Mouse (Mus musculus) liver, adult 2 months (tissue): Measurements from ENCODE around the gene Gm45753. TPM values are rescaled to one million over a fixed set of nuclear protein-coding genes. Genes with fewer than 3 reads are reported as not detected.

ENCODE experiments used
- DNase-seq: peaks from one replicate; pipeline ENCODE4 v3.0.0-alpha.2; 2011; ENCODE audit warnings: low read depth, low spot score; ENCODE audit errors: extremely low read depth
- H3K27ac ChIP-seq: fragments of 200-500 bp; replicated peaks from 2 replicates; pipeline ENCODE4 v1.5.1; 2012; ENCODE audit warnings: low read depth, mild to moderate bottlenecking, control low read depth, inconsistent platforms, low read length; ENCODE audit not compliant: insufficient read depth
- H3K27me3 ChIP-seq: fragments of 200-500 bp; 2 replicates; pipeline ENCODE4 v1.6.1; 2012; ENCODE audit warnings: mild to moderate bottlenecking, moderate library complexity, low read length, inconsistent platforms; ENCODE audit not compliant: control insufficient read depth, insufficient read depth
- H3K36me3 ChIP-seq: fragments of 200-500 bp; 2 replicates; pipeline ENCODE4 v1.6.1; 2012; ENCODE audit warnings: low read length, inconsistent platforms; ENCODE audit not compliant: control insufficient read depth, insufficient read depth
- H3K4me1 ChIP-seq: fragments of 200-500 bp; 2 replicates; pipeline ENCODE4 v1.6.1; 2011; ENCODE audit warnings: low read length; ENCODE audit not compliant: control insufficient read depth, insufficient read depth
- H3K4me3 ChIP-seq: fragments of 200-500 bp; 2 replicates; pipeline ENCODE4 v1.5.1; 2011; ENCODE audit warnings: low read depth, mild to moderate bottlenecking, control low read depth, low read length, moderate library complexity; ENCODE audit not compliant: insufficient read depth
- H3K79me2 ChIP-seq: fragments of 200-500 bp; 2 replicates; pipeline ENCODE4 v1.6.1; 2012; ENCODE audit warnings: inconsistent platforms, mild to moderate bottlenecking, low read length, moderate library complexity; ENCODE audit not compliant: control insufficient read depth, insufficient read depth
- H3K9ac ChIP-seq: fragments of 200-500 bp; 2 replicates; pipeline ENCODE4 v1.6.1; 2012; ENCODE audit warnings: low read depth, mild to moderate bottlenecking, control low read depth, inconsistent platforms, low read length
- CTCF ChIP-seq: fragments of 200-500 bp; IDR thresholded peaks from 2 replicates; pipeline ENCODE4 v1.5.1; 2011; ENCODE audit warnings: low read depth, low read length, control low read depth
- POLR2A ChIP-seq: fragments of 200-500 bp; IDR thresholded peaks from 2 replicates; pipeline ENCODE4 v1.6.1; 2011; ENCODE audit warnings: low read length, control low read depth; ENCODE audit not compliant: insufficient read depth; ENCODE audit errors: extremely low read depth
- WGBS: fragments of 180-500 bp; shearing (Covaris S2); methylation state at CpG from one replicate; pipeline ENCODE4 v1.1.7; 2018; 5-methylcytosine and 5-hydroxymethylcytosine counted together
- polyA plus RNA-seq: library from polyadenylated mRNA; depleted of rRNA; stranded (reverse); fragments of >200 nt; gene quantifications from 2 replicates; pipeline ENCODE4 v1.2.3, GENCODE M21; 2012; rRNA removed
- total RNA-seq: library from RNA; depleted of rRNA; stranded (reverse); fragments of >200 nt; gene quantifications from 2 replicates; pipeline ENCODE4 v1.2.3, GENCODE M21; 2014; rRNA removed

Gm45753 gene
- total and polyA plus RNA-seq, 2 experiments, result 0.24 to 0.37 TPM

GRCm38 (mm10) chr8:45246307-45246706 lies 62.0 kb downstream of the Gm45753 start:
- no peak overlapping the region for H3K4me3 ChIP-seq
- DNase-seq, result no peak
- H3K36me3 ChIP-seq, result peaks cover 48% of the 10 kb centered on the region
- H3K4me1 ChIP-seq, result no peaks in the 10 kb centered on the region
- no peaks in the 10 kb centered on the region for H3K27me3 ChIP-seq
- H3K79me2 ChIP-seq, result no peaks in the 10 kb centered on the region
- TF ChIP-seq POLR2A, result no peak
- TF ChIP-seq CTCF, result no peak
- no peak overlapping the region for H3K27ac ChIP-seq
- 88% methylated on average over 7 of the region's 7 CpGs for WGBS
- H3K9ac ChIP-seq, result no peak overlapping the region

- Histone ChIP-seq H3K79me2 (no peaks in the 10 kb centered on the region), H3K4me1 (peaks cover 14% of the 10 kb centered on the region), H3K27ac (peak overlapping the region; percentile 95), H3K36me3 (peaks cover 14% of the 10 kb centered on the region), H3K27me3 (no peaks in the 10 kb centered on the region), H3K4me3 (no peak overlapping the region), H3K9ac (no peak overlapping the region)
- 25% methylated on average over 8 of the region's 8 CpGs for WGBS
- DNase-seq, result peak; percentile 98
- TF ChIP-seq POLR2A, result no peak
- TF ChIP-seq CTCF, result no peak
Measured at GRCm38 (mm10) chr8:45239363-45239762, 68.9 kb downstream of the Gm45753 start.

GRCm38 (mm10) chr8:45238282-45238681 lies 70.0 kb downstream of the Gm45753 start:
- no peak for TF ChIP-seq POLR2A
- TF ChIP-seq CTCF, result peak; percentile 31; the same call in 1 of the 2 replicates
- no peak overlapping the region for H3K4me3 ChIP-seq
- no peaks in the 10 kb centered on the region for H3K27me3 ChIP-seq
- DNase-seq, result peak; percentile 58
- WGBS, result 25% methylated on average over 3 of the region's 3 CpGs
- H3K27ac ChIP-seq, result peak overlapping the region; percentile 42
- H3K79me2 ChIP-seq, result no peaks in the 10 kb centered on the region
- no peak overlapping the region; the same call in 1 of the 2 replicates for H3K9ac ChIP-seq
- peaks cover 14% of the 10 kb centered on the region for H3K4me1 ChIP-seq
- peaks cover 14% of the 10 kb centered on the region for H3K36me3 ChIP-seq

- peaks cover 14% of the 10 kb centered on the region for H3K4me1 ChIP-seq
- no peak overlapping the region for H3K9ac ChIP-seq
- H3K4me3 ChIP-seq, result no peak overlapping the region
- WGBS, result 35% methylated on average over 14 of the region's 14 CpGs
- DNase-seq, result peak; percentile 48
- no peaks in the 10 kb centered on the region for H3K27me3 ChIP-seq
- no peak overlapping the region for H3K27ac ChIP-seq
- no peaks in the 10 kb centered on the region for H3K79me2 ChIP-seq
- TF ChIP-seq CTCF (peak; percentile 55), POLR2A (no peak)
- H3K36me3 ChIP-seq, result peaks cover 7% of the 10 kb centered on the region; the same call in 1 of the 2 replicates
Measured at GRCm38 (mm10) chr8:45236164-45236912, 71.9 kb downstream of the Gm45753 start.

GRCm38 (mm10) chr8:45235228-45235627 lies 73.0 kb downstream of the Gm45753 start:
- Histone ChIP-seq H3K79me2 (no peaks in the 10 kb centered on the region), H3K27ac (no peak overlapping the region), H3K27me3 (no peaks in the 10 kb centered on the region), H3K36me3 (no peaks in the 10 kb centered on the region), H3K4me1 (peaks cover 8% of the 10 kb centered on the region), H3K4me3 (no peak overlapping the region), H3K9ac (no peak overlapping the region)
- TF ChIP-seq CTCF (no peak), POLR2A (no peak)
- no peak for DNase-seq
- 86% methylated on average over 6 of the region's 6 CpGs for WGBS

- no peak overlapping the region for H3K27ac ChIP-seq
- no peak overlapping the region for H3K9ac ChIP-seq
- no peaks in the 10 kb centered on the region for H3K27me3 ChIP-seq
- no peaks in the 10 kb centered on the region for H3K36me3 ChIP-seq
- 78% methylated on average over 3 of the region's 3 CpGs for WGBS
- H3K4me3 ChIP-seq, result no peak overlapping the region
- no peaks in the 10 kb centered on the region for H3K79me2 ChIP-seq
- H3K4me1 ChIP-seq, result no peaks in the 10 kb centered on the region
- no peak for DNase-seq
- no peak for TF ChIP-seq CTCF
- TF ChIP-seq POLR2A, result no peak
Measured at GRCm38 (mm10) chr8:45233256-45233655, 75.0 kb downstream of the Gm45753 start.

Other genes with a start within 250 kb of the Gm45753 start
- 0.34 and 0.37 TPM in 2 replicates for gene Mtnr1a, start 239.3 kb downstream of the Gm45753 start, total RNA-seq
- 0.22 and 0.35 TPM in 2 replicates for gene Mtnr1a, start 239.3 kb downstream of the Gm45753 start, polyA plus RNA-seq
- gene F11, start 46.4 kb downstream of the Gm45753 start, total RNA-seq, result 80.9 and 92.1 TPM in 2 replicates
- 21.6 and 26.1 TPM in 2 replicates for gene F11, start 46.4 kb downstream of the Gm45753 start, polyA plus RNA-seq
- 205 and 206 TPM in 2 replicates for gene Klkb1, start 13.6 kb downstream of the Gm45753 start, total RNA-seq
- 62.6 and 67.7 TPM in 2 replicates for gene Klkb1, start 13.6 kb downstream of the Gm45753 start, polyA plus RNA-seq
- gene Cyp4v3, start 24.8 kb upstream of the Gm45753 start, total RNA-seq, result 170 and 235 TPM in 2 replicates
- 60.2 and 66.1 TPM in 2 replicates for gene Cyp4v3, start 24.8 kb upstream of the Gm45753 start, polyA plus RNA-seq
- 8.3 and 8.7 TPM in 2 replicates for gene Fam149a, start 73.8 kb upstream of the Gm45753 start, total RNA-seq
- gene Fam149a, start 73.8 kb upstream of the Gm45753 start, polyA plus RNA-seq, result 10.7 and 11.1 TPM in 2 replicates
- gene Tlr3, start 102.6 kb upstream of the Gm45753 start, total RNA-seq, result 3.6 and 5.3 TPM in 2 replicates
- 1.2 and 2.6 TPM in 2 replicates for gene Tlr3, start 102.6 kb upstream of the Gm45753 start, polyA plus RNA-seq
- gene Sorbs2, start 199.3 kb upstream of the Gm45753 start, total RNA-seq, result 40.7 and 60.9 TPM in 2 replicates
- gene Sorbs2, start 199.3 kb upstream of the Gm45753 start, polyA plus RNA-seq, result 49.3 and 51.9 TPM in 2 replicates